Mouse (Mus musculus): ENCODE results near the gene Mindy1. TPM values are rescaled to one million over a fixed set of nuclear protein-coding genes. Genes with fewer than 3 reads are reported as not detected.

Mindy1 gene
- 28.2 and 36.1 TPM in 2 replicates for polyA plus RNA-seq (2015; fragmentation: Nextera tagmentation; extraction: Ambion mirVana)

GRCm38 (mm10) chr3:95281216-95282126 lies at the start of gene Mindy1, which contains the start of gene Prune1:
Mindy1 (plus strand) TSS chr3:95281345.
Prune1 (minus strand) TSS chr3:95282076.

DNA sequence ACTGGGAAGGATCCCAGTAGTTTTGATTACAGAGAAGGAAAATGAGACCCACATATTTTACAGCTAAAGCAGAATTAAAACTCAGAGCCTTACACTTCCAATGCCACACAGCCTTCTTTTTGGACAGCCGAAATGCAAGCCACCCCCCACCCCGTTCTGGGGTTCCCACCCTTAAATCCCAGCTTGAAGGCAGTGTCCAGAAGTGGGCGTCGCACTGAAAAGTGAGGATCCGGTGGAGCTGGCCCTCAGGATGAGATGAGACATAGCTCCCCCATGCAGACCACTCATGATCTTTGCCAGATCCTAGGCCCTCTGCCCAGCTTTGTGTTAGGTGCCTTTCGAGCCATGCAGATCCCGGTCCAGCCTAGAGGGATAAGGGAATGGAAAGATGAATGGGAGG lies 39.6 kb upstream of the Mindy1 start, which contains the start of gene Gm128:
Gene Gm128, minus strand, starts transcription at position 101 of the 400 bp plus-strand sequence.

GRCm38 (mm10) chr3:95250783-95251424 lies 30.2 kb upstream of the Mindy1 start, which contains the start of gene Bnipl:
Bnipl (minus strand) TSS chr3:95251193.

DNA sequence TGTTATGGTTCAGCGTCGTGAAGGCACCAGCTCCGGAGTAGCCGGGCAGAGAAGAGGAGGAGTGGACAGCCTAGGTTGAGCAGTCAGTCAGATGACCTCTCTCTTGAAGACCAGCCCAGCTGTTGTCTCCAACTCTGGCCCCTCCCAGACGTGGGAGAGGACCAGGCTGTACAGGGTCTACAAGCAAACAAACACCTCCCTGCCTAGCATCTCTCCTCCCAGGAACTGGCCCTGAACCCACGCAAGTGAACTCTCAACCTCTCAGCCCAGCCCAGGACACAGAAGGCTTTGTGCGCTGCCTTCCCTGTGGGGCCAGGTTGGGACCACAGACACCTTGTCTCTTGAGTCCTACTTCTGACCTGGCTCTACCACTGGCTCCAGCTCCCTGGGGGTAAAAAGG lies 26.0 kb downstream of the Mindy1 start, which contains the start of gene Anxa9:
Gene Anxa9, minus strand, starts transcription at position 77 of the 400 bp plus-strand sequence.

GRCm38 (mm10) chr3:95314486-95315093 lies 33.4 kb downstream of the Mindy1 start, which contains the start of gene Cers2:
Cers2 (plus strand) TSS chr3:95314791.

Other genes with a start within 250 kb of the Mindy1 start
- gene Psmd4, start 238.7 kb upstream of the Mindy1 start, polyA plus RNA-seq (2015; fragmentation: Nextera tagmentation; extraction: Ambion mirVana) = 183 and 187 TPM in 2 replicates
- gene Pip5k1a, start 174.4 kb upstream of the Mindy1 start, polyA plus RNA-seq (2015; fragmentation: Nextera tagmentation; extraction: Ambion mirVana) = 13.8 and 15.1 TPM in 2 replicates
- 49.8 and 56.7 TPM in 2 replicates for gene Vps72, start 170.3 kb upstream of the Mindy1 start, polyA plus RNA-seq (2015; fragmentation: Nextera tagmentation; extraction: Ambion mirVana)
- gene Tmod4, start 156.9 kb upstream of the Mindy1 start, polyA plus RNA-seq (2015; fragmentation: Nextera tagmentation; extraction: Ambion mirVana) = 1.3 and 2.1 TPM in 2 replicates
- gene Scnm1, start 147.3 kb upstream of the Mindy1 start, polyA plus RNA-seq (2015; fragmentation: Nextera tagmentation; extraction: Ambion mirVana) = 42.9 and 44.7 TPM in 2 replicates
- gene Lysmd1, start 147.3 kb upstream of the Mindy1 start, polyA plus RNA-seq (2015; fragmentation: Nextera tagmentation; extraction: Ambion mirVana) = 7.0 and 9.5 TPM in 2 replicates
- 22.2 and 26.2 TPM in 2 replicates for gene Tnfaip8l2, start 139.0 kb upstream of the Mindy1 start, polyA plus RNA-seq (2015; fragmentation: Nextera tagmentation; extraction: Ambion mirVana)
- 0.72 and 0.96 TPM in 2 replicates for gene Sema6c, start 120.9 kb upstream of the Mindy1 start, polyA plus RNA-seq (2015; fragmentation: Nextera tagmentation; extraction: Ambion mirVana)
- gene Gabpb2, start 63.4 kb upstream of the Mindy1 start, polyA plus RNA-seq (2015; fragmentation: Nextera tagmentation; extraction: Ambion mirVana) = 10.6 and 10.9 TPM in 2 replicates
- gene Cdc42se1, start 52.6 kb upstream of the Mindy1 start, polyA plus RNA-seq (2015; fragmentation: Nextera tagmentation; extraction: Ambion mirVana) = 62.9 and 76.5 TPM in 2 replicates
- gene Mllt11, start 49.2 kb upstream of the Mindy1 start, polyA plus RNA-seq (2015; fragmentation: Nextera tagmentation; extraction: Ambion mirVana) = 3.5 and 4.2 TPM in 2 replicates
- gene Gm128, start 39.7 kb upstream of the Mindy1 start, polyA plus RNA-seq (2015; fragmentation: Nextera tagmentation; extraction: Ambion mirVana) = 0.31 and 0.46 TPM in 2 replicates
- not detected in 2 replicates for gene Bnipl, start 30.2 kb upstream of the Mindy1 start, polyA plus RNA-seq (2015; fragmentation: Nextera tagmentation; extraction: Ambion mirVana)
- 7.8 and 8.4 TPM in 2 replicates for gene Prune1, start 731 bp downstream of the Mindy1 start, polyA plus RNA-seq (2015; fragmentation: Nextera tagmentation; extraction: Ambion mirVana)
- gene Anxa9, start 25.8 kb downstream of the Mindy1 start, polyA plus RNA-seq (2015; fragmentation: Nextera tagmentation; extraction: Ambion mirVana) = 3.6 and 4.8 TPM in 2 replicates
- 99.7 and 109 TPM in 2 replicates for gene Cers2, start 33.4 kb downstream of the Mindy1 start, polyA plus RNA-seq (2015; fragmentation: Nextera tagmentation; extraction: Ambion mirVana)
- gene Setdb1, start 75.9 kb downstream of the Mindy1 start, polyA plus RNA-seq (2015; fragmentation: Nextera tagmentation; extraction: Ambion mirVana) = 12.7 TPM in 2 replicates
- not detected in 2 replicates for gene 4930558C23Rik, start 121.5 kb downstream of the Mindy1 start, polyA plus RNA-seq (2015; fragmentation: Nextera tagmentation; extraction: Ambion mirVana)
- 15.8 and 16.3 TPM in 2 replicates for gene Arnt, start 153.0 kb downstream of the Mindy1 start, polyA plus RNA-seq (2015; fragmentation: Nextera tagmentation; extraction: Ambion mirVana)
- 3.7 and 4.8 TPM in 2 replicates for gene Ctsk, start 217.9 kb downstream of the Mindy1 start, polyA plus RNA-seq (2015; fragmentation: Nextera tagmentation; extraction: Ambion mirVana)
- gene Ctss, start 245.4 kb downstream of the Mindy1 start, polyA plus RNA-seq (2015; fragmentation: Nextera tagmentation; extraction: Ambion mirVana) = 57.3 and 86.4 TPM in 2 replicates

Data from spleen, postnatal 0 days (tissue).